Mouse (Mus musculus) kidney, postnatal 14 days (tissue): ENCODE measurements around the gene Golga5.
A peak's percentile ranks its signal among the peaks of the same experiment; 100 is the strongest.

Experiments used
- DNase-seq: peaks from one replicate; pipeline ENCODE4 v3.0.0; 2022; ENCODE audit warnings: mixed read lengths

Gene Golga5

DNA sequence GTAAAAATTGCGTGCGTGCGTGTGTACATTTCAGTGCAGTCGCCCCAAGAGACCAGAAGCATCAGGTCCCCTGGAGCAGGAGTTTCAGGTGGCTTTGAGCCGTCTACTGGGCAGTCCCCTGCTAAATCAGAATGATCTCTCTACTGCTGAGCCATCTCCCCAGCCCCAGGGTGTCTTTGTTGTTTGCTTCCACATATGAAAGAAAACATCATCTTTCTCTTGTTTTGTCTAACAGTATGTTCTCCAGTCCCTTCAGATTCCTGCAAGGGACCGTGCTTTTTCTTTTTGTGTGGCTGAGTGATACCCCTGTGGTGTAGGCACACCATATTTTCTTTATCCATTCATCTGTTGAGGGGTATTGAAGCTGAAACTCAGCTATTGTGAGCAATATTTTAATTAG lies 45.8 kb downstream of the Golga5 start:
- no peak for DNase-seq

DNA sequence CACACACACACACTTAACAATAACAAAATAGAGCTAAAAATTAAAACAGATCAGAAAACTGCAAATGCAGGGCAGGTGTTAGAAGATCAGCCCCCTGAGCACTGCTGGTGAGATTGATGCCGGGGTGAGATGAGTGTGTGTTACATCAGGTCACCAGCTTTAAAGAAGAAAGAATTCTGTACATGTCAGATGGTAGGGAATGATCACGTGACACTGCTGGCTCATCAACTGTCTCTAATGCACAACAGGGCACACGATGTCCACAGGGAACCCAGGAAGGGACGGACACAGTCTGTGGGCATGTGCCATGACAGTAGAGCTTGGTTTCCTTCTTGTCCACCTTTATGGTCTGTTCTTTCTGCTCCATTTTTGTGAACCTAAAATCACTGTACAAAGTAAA lies 47.2 kb downstream of the Golga5 start:
- DNase-seq: no peak

DNA sequence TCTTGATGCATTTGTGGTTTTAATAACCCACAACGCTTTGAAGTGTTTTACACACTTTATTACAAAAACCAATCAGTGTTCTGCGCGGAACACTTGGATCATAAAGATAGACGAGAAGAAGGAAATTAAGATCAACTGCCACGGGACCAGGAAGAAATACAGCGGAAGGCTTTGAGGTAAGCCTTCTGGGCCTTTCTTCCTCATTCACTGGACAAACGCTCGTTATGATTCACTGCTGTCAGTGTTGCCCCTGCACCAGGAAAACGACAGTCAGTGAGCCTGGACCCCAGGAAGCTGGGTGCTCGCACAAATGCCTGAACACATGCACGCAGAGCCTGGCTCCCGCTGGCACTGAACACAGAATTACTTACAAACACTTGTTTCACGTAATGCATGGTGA lies 48.7 kb downstream of the Golga5 start:
- DNase-seq: no peak

DNA sequence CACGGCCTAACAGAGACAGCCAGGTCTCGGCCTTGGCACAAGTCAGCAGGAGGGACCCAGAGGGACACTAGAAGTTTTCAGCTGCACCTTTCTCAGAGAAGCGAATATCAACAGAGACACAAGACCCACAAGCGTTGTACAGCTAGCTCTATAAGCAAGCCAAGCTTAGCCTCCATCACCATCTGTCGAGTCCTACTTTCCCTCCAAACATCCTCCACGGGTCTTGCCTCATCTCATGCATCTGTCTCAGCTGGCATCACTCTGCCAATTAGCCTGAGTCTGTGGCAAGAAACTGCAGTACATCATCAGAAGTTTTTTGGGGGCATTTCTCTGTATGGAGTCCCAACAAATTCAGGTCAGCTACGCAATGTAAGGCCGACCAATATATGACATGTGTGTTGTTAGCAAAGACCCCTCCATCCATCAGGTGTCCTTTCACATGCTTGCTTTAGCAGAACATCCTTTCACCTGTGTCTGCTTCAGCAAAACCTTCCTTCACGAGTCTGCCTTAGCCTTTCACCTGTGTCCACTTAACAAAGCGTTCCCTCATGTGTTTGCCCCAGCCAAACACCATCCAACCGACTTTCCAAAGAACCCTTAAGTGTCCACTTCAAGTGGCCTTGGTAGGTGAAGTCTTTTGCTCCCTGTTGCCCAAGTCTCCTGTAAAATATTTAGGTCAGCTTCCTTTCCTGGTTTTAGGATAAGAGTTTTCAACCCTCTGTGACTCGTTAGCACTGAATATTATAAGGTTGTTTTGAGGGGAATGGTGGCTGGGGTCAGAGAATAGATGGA lies 51.2 kb downstream of the Golga5 start:
- no peak for DNase-seq

DNA sequence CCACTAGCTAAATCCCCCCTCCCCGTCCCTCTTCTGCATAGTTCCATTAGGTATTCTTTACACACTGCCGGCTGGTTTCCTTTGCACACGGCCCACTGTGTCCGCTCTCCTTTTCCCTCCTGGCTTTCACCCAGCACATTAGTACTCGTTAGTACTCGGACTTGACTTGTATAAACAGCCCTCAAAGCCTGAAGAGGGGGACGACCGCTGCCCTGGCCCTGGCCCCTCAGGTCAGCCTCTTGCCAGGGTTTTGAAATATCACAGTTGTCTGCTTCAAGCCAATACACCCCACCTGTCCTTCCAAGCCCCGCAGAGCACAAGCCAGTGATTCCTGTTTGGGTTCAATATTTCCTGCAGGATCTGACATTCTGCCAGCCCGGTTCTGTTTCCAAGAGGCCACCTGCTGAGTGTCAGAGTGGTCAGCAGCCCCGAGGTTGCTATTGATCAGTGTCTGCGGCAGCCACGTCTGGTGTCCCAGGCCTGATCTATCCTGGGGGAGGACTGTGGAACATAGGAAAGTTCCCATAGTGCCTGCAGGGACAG lies 52.9 kb downstream of the Golga5 start:
- DNase-seq: peak; percentile 25

DNA sequence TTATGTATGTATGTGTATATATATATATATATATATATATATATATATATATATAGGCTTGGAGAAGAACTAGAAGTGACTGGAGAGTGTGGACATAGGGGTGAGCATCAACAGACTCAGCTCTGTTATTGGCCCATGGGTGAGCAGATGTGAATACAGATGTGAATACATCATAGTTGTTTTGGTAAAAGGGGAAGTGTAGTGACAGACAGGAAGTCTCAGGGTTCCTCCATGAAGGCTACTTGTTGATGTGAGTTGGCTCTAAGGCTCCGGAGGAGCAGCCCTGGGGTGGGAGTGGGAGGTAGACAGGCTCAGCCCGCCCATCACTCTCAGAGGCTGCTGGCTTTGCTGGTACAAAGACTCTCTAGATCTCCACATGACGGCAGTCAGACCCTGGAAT lies 55.3 kb downstream of the Golga5 start:
- DNase-seq: no peak

DNA sequence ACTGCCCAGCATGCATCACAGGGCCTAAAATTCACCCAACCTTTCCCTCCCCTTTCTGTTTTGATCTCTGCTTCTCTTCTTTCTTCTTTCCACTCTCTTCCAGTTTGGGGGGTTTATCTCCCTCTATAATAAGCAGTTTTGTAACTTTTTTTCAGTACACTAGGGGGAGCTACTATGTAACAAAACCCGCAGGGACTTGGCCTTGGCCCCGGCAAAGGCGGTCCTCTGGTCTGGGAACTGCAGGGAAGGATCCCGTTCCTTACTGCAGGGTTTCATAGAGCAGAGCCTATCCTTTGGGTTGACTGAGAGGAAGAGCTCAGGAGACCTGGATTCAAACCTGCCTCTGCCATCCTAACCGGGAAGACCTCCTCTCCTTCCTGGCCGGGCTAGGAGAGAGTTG lies 55.8 kb downstream of the Golga5 start:
- DNase-seq: peak; percentile 43

DNA sequence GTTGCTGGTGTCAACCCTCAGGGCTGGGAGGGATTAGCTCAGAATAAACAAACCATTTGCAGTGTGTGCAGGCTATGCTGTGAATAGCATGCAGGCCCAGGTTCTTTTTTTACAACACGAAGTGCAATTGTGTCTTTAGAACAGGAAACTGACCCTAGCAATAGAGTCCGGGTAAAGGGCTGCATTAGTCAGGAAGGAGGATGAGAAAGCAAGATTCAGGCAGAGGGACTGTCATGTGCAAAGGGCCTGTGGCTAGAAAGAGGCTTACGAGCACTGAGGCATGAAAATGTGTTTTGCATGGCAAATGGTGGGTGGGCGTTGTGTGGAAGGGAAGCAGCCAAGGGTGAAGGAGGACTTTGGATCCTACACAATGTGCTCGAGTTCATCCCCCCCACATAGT lies 59.1 kb downstream of the Golga5 start:
- DNase-seq: no peak

DNA sequence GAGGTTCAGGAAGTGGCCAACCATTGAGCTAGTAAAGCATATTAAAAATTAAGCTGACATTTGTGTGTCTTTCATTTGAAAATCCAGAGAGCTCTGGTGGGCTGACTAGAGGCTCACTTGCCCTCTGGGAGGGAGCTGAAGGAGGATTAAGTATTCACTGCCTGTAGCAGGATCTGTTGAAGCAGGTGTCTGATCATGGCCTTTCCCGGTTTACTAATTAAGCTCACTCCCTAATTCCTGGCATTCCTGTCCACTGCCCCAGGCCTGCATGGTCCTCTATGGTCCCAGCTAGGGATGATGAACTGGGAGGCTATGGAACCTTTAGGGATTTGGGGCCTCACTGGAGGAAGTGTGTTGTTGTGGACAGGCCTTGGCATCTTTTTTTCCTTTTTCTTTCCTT lies 66.9 kb downstream of the Golga5 start:
- DNase-seq: peak; percentile 58

DNA sequence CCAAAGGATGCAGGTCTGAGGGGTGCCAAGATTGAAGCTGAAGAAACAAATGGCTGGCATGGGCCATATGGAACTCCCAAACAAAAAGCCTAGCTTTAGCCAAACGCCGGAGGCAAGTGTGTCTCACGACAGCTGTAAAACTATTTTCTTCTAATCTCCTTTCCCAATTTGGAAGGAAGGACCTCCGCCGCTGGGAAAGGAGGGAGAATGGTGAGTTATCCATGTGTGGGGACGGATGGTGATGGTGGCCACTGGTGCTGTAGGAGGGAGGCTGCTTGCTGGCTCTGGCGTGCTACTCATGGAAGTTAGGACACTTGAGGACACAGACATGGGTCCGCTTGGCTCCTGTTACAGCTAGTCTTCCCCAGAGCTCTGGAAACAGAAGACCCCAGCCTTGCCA lies 71.3 kb downstream of the Golga5 start:
- no peak for DNase-seq

DNA sequence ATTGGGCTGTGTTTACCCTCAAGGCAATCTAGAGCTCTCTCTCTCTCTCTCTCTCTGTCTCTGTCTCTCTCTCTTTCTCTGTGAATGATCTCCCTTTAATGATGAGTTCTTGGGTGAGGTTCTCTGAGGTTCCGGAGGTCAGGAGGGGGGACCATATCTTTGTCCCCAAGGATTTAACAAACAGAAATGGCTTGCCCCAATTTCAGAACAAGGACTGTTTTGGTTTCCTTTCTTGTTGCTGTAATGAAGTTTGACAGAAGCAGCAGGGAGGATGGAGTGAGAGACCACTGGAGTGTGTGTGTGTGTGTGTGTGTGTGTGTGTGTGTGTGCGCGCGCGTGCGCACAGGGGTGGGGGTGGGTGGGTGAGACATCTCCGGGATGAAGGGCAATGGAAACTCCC lies 72.2 kb downstream of the Golga5 start:
- no peak for DNase-seq

DNA sequence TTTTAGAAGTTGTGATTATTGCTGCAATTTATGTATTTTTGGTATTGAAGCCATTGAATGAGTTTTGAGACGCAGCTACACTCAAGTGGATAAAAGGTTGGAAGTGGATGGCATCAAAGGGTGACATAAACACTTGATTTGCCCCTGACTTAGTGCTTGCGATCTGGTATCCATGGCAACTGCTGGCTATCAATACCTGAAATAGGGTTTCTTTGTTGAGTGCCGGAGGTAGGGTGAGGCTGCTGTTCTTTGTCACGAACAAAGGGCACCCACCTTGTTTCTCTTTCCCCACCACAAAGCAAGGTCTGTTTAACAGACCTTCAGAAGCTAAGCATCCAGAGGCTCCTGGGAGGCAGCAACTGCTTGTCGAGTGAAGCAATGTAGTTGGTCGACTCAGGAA lies 76.2 kb downstream of the Golga5 start:
- DNase-seq: no peak
